9 mouse cellular contexts compared by ENCODE assay signal in the genomic region with DNA sequence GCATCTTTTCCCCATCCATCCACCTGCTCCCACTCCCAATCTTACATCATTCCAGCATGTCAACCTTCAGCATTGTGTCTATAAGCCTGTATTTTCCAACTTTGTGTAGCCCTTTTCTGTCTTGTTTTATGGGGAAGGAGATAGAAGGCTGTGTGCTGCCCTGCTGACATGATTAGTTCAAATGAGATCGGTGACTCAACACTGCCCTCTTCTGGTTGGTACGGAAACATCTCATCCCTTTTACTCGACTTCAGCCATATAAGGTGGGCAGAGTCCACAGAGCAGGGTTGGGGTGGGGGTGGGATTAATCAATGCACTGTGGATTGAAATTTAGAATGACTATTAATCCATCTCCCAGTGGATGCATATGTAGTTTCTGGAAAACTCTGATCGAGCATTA. TPM values are rescaled to one million over a fixed set of nuclear protein-coding genes. Genes with fewer than 3 reads are reported as not detected.
DNase-seq lines count a peak whose midpoint lies in the region; ATAC-seq and TF ChIP-seq lines count a peak whose summit lies in the region.
"Had no signal": no experiment of that assay in that cellular context is flagged by ENCODE, and none has a peak within 500 bp of the region (broad histone marks: within the 10 kb centered on the region; RNA-seq: fewer than 3 reads in every experiment).

No protein-coding gene starts in this region.

- TF ChIP-seq POLR2A in brain, embryonic 14.5 days (IDR thresholded peaks at IDR 0.05; ENCODE audit: borderline replicate concordance, extremely low read depth, insufficient read depth, insufficient read length, poor library complexity, severe bottlenecking), result no peak

- peak; percentile 58 for DNase-seq in hindbrain, embryonic 10.5 days (ENCODE audit: low spot score)
- peak; percentile 95 for DNase-seq in brain, embryonic 14.5 days (ENCODE audit: low read depth)
- peak; percentile 57 for DNase-seq in forebrain, embryonic 10.5 days (ENCODE audit: extremely low spot score, low spot score)
- peak; percentile 88 for DNase-seq in hindbrain, embryonic 14.5 days (ENCODE audit: low spot score)
- peak; percentile 69 to 86 for DNase-seq in layer of hippocampus, postnatal 14 days (ENCODE audit: low spot score in 2 of 2)
- peak; percentile 65 for DNase-seq in skeletal muscle tissue, adult 2 months (ENCODE audit: low read depth, low spot score)

- 8% methylated on average over 4 of the region's 4 CpGs for WGBS in hindbrain, embryonic 10.5 days
- WGBS in hindbrain, embryonic 12.5 days, result 5% methylated on average over 4 of the region's 4 CpGs
- WGBS in forebrain, embryonic 10.5 days, result 7% methylated on average over 4 of the region's 4 CpGs
- WGBS in hindbrain, embryonic 14.5 days, result 11% methylated on average over 4 of the region's 4 CpGs

- H3K27ac ChIP-seq in hindbrain, embryonic 10.5 days, result no peak overlapping the region
- no peak overlapping the region for H3K27ac ChIP-seq in hindbrain, embryonic 12.5 days
- H3K27ac ChIP-seq in forebrain, embryonic 10.5 days, result no peak overlapping the region
- H3K27ac ChIP-seq in hindbrain, embryonic 14.5 days, result no peak overlapping the region

- peak; percentile 77; the same call in 1 of the 2 replicates for TF ChIP-seq CTCF in brain, embryonic 14.5 days (IDR thresholded peaks at IDR 0.05; ENCODE audit: borderline replicate concordance, extremely low read depth, insufficient read depth, insufficient read length)

- H3K9ac ChIP-seq in hindbrain, embryonic 12.5 days, result no peak overlapping the region
- no peak overlapping the region for H3K9ac ChIP-seq in hindbrain, embryonic 14.5 days

- no peaks in the 10 kb centered on the region for H3K36me3 ChIP-seq in hindbrain, embryonic 10.5 days
- H3K36me3 ChIP-seq in hindbrain, embryonic 12.5 days, result no peaks in the 10 kb centered on the region
- H3K36me3 ChIP-seq in forebrain, embryonic 10.5 days (replicated peaks), result no peaks in the 10 kb centered on the region
- H3K36me3 ChIP-seq in hindbrain, embryonic 14.5 days (replicated peaks; ENCODE audit: control insufficient read depth, insufficient read depth), result no peaks in the 10 kb centered on the region

- no peak overlapping the region for H3K4me3 ChIP-seq in hindbrain, embryonic 10.5 days
- H3K4me3 ChIP-seq in hindbrain, embryonic 12.5 days, result no peak overlapping the region
- no peak overlapping the region for H3K4me3 ChIP-seq in forebrain, embryonic 10.5 days
- H3K4me3 ChIP-seq in hindbrain, embryonic 14.5 days (replicated peaks; ENCODE audit: low read length), result no peak overlapping the region

- H3K4me2 ChIP-seq in hindbrain, embryonic 12.5 days (replicated peaks), result no peak overlapping the region
- H3K4me2 ChIP-seq in hindbrain, embryonic 14.5 days (replicated peaks), result no peak overlapping the region

- H3K4me1 ChIP-seq in hindbrain, embryonic 10.5 days (replicated peaks), result peaks cover 17% of the 10 kb centered on the region
- no peaks in the 10 kb centered on the region; the same call in 1 of the 2 replicates for H3K4me1 ChIP-seq in hindbrain, embryonic 12.5 days
- peaks cover 7% of the 10 kb centered on the region for H3K4me1 ChIP-seq in forebrain, embryonic 10.5 days
- H3K4me1 ChIP-seq in hindbrain, embryonic 14.5 days (replicated peaks; ENCODE audit: control insufficient read depth, insufficient read depth, low read length), result no peaks in the 10 kb centered on the region

- ATAC-seq in hindbrain, embryonic 12.5 days (ENCODE audit: low FRiP score), result no peak
- ATAC-seq in hindbrain, embryonic 14.5 days (ENCODE audit: low FRiP score), result peak; percentile 66; the same call in 1 of the 2 replicates
- ATAC-seq in megakaryocyte, adult 5-6 weeks (ENCODE audit: poor library complexity, severe bottlenecking), result peak; percentile 85

- peaks cover 5% of the 10 kb centered on the region; the same call in 1 of the 2 replicates for H3K27me3 ChIP-seq in hindbrain, embryonic 10.5 days (ENCODE audit: insufficient read depth, poor library complexity, severe bottlenecking)
- H3K27me3 ChIP-seq in hindbrain, embryonic 12.5 days, result no peaks in the 10 kb centered on the region
- no peaks in the 10 kb centered on the region for H3K27me3 ChIP-seq in forebrain, embryonic 10.5 days (ENCODE audit: poor library complexity, severe bottlenecking)
- H3K27me3 ChIP-seq in hindbrain, embryonic 14.5 days (ENCODE audit: control insufficient read depth, insufficient read depth, low read length), result no peaks in the 10 kb centered on the region

- no peaks in the 10 kb centered on the region for H3K9me3 ChIP-seq in hindbrain, embryonic 10.5 days
- H3K9me3 ChIP-seq in hindbrain, embryonic 12.5 days (replicated peaks), result no peaks in the 10 kb centered on the region
- no peaks in the 10 kb centered on the region for H3K9me3 ChIP-seq in forebrain, embryonic 10.5 days
- no peaks in the 10 kb centered on the region for H3K9me3 ChIP-seq in hindbrain, embryonic 14.5 days (ENCODE audit: control insufficient read depth, low read length)

RNA-seq across cellular contexts. Expression of a gene that starts 40.4 kb away (rescaled TPM):
- 60.7 TPM in 2 replicates for polyA plus RNA-seq in hindbrain, embryonic 10.5 days (2016; fragmentation: Nextera tagmentation; extraction: Ambion mirVana)
- 37.4 and 43.9 TPM in 2 replicates for polyA plus RNA-seq in hindbrain, embryonic 12.5 days (2016; fragmentation: Nextera tagmentation; extraction: Ambion mirVana)
- polyA plus RNA-seq in brain, embryonic 14.5 days (2012; rRNA removed), result 18.4 and 23.4 TPM in 2 replicates
- 66.8 and 79.2 TPM in 2 replicates for polyA plus RNA-seq in forebrain, embryonic 10.5 days (2016; fragmentation: Nextera tagmentation; extraction: Ambion mirVana)
- polyA plus RNA-seq in hindbrain, embryonic 14.5 days (2014; fragmentation: Nextera tagmentation; extraction: Ambion mirVana), result 26.2 and 29.7 TPM in 2 replicates
- total RNA-seq in layer of hippocampus, postnatal 14 days (2021), result 10 to 100 TPM; 14.3 to 17.9 TPM
- 96.0 and 106 TPM in 2 replicates for total RNA-seq in megakaryocyte, adult 5-6 weeks (2015)
- total RNA-seq in megakaryocyte, adult 5-6 weeks (2017), result 60.5 and 61.5 TPM in 2 replicates

RNA-seq across cellular contexts. Expression of a gene that starts 40.8 kb away (rescaled TPM):
- 1.8 and 1.9 TPM in 2 replicates for polyA plus RNA-seq in hindbrain, embryonic 10.5 days (2016; fragmentation: Nextera tagmentation; extraction: Ambion mirVana)
- 1.6 and 2.5 TPM in 2 replicates for polyA plus RNA-seq in hindbrain, embryonic 12.5 days (2016; fragmentation: Nextera tagmentation; extraction: Ambion mirVana)
- 11.9 and 17.2 TPM in 2 replicates for polyA plus RNA-seq in brain, embryonic 14.5 days (2012; rRNA removed)
- polyA plus RNA-seq in forebrain, embryonic 10.5 days (2016; fragmentation: Nextera tagmentation; extraction: Ambion mirVana), result 4.0 and 5.8 TPM in 2 replicates
- 15.8 and 22.0 TPM in 2 replicates for polyA plus RNA-seq in hindbrain, embryonic 14.5 days (2014; fragmentation: Nextera tagmentation; extraction: Ambion mirVana)
- total RNA-seq in layer of hippocampus, postnatal 14 days (2021), result 1 to 10 TPM; 4.7 to 6.4 TPM
- total RNA-seq in megakaryocyte, adult 5-6 weeks (2015), result 0.25 TPM in 1 of 2 replicates, not detected in the other
- total RNA-seq in megakaryocyte, adult 5-6 weeks (2017), result not detected in 2 replicates
- total RNA-seq: adrenal gland, adult 18-20 months had no signal
